Mouse (Mus musculus): ENCODE measurements around the gene Fam161b. TPM values are rescaled to one million over a fixed set of nuclear protein-coding genes. Genes with fewer than 3 reads are reported as not detected.

Gene Fam161b
- polyA plus RNA-seq, 1 experiment, result 0.64 TPM

DNA sequence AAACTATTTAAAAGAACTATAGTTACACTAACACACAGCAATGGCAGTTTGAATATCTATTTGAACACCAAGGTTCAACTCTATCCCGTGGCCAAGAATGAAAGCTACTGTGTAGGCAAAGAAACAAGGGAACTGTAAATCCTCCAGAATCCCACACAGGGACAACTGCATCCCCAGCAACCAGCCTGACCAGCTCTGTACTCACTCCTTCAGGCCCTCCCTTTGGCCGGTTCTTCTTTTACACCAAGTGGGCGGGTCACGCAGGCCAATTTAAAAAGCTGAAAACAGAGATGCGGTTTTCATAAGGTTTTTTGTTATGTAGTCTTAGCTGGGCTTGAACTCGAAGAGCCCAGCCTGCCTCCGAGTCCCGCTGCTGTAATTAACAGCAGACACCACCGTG is 37.5 kb upstream of the Fam161b start:
- TF ChIP-seq POLR2A (IDR thresholded peaks at IDR 0.05; ENCODE audit: borderline replicate concordance, low read depth, low read length) (no peak), CTCF (IDR thresholded peaks at IDR 0.05; ENCODE audit: low read depth, low read length) (no peak)
- Histone ChIP-seq H3K4me1 (ENCODE audit: control insufficient read depth, insufficient read depth, low read length) (no peaks in the 10 kb centered on the region), H3K4me3 (ENCODE audit: insufficient read depth, low read length) (no peak overlapping the region), H3K27ac (ENCODE audit: insufficient read depth, low read depth, low read length) (no peak overlapping the region)

DNA sequence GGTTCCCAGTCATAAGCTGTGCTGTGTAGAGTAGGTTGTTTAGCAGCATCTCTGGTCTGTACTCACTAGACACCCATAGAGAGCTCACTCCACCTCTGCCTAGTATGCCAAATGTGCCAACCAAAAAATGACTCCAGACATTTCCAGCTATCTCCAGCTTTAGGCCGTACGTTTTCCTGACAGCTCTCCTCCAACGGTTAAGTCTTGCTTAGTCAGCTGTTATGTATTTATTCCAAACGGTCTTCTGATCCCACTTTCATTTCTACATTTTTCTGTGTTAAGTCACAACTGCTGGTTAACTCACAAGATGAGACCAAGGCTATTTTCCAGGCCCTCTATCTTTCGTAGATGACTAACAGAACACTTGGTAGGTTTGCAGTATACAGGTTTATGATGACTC is 37.0 kb upstream of the Fam161b start:
- H3K4me1 ChIP-seq (ENCODE audit: control insufficient read depth, insufficient read depth, low read length), result no peaks in the 10 kb centered on the region
- H3K27ac ChIP-seq (ENCODE audit: insufficient read depth, low read depth, low read length), result no peak overlapping the region
- H3K4me3 ChIP-seq (ENCODE audit: insufficient read depth, low read length), result no peak overlapping the region
- no peak for TF ChIP-seq CTCF (IDR thresholded peaks at IDR 0.05; ENCODE audit: low read depth, low read length)
- TF ChIP-seq POLR2A (IDR thresholded peaks at IDR 0.05; ENCODE audit: borderline replicate concordance, low read depth, low read length), result no peak

DNA sequence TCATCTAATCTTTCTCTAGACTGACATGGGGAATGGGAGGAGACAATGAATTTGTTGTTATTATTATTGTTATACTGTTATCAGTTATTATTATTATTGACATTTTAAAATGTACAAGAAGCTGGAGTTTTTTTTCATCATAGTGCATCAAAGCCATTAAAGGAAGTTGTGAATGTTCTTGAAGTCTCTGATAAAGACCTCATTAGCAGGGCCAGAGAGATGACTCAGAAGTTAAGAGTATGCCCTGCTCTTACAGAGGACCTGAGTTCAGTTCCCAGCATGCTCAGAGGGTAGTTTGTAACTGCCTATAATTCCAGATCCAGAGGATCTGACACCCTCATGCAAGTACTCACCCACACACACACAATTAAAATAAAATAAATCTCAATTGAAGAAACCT is 36.1 kb upstream of the Fam161b start:
- Histone ChIP-seq H3K4me1 (ENCODE audit: control insufficient read depth, insufficient read depth, low read length) (no peaks in the 10 kb centered on the region), H3K4me3 (ENCODE audit: insufficient read depth, low read length) (no peak overlapping the region), H3K27ac (ENCODE audit: insufficient read depth, low read depth, low read length) (no peak overlapping the region)
- no peak for TF ChIP-seq POLR2A (IDR thresholded peaks at IDR 0.05; ENCODE audit: borderline replicate concordance, low read depth, low read length)
- no peak for TF ChIP-seq CTCF (IDR thresholded peaks at IDR 0.05; ENCODE audit: low read depth, low read length)

DNA sequence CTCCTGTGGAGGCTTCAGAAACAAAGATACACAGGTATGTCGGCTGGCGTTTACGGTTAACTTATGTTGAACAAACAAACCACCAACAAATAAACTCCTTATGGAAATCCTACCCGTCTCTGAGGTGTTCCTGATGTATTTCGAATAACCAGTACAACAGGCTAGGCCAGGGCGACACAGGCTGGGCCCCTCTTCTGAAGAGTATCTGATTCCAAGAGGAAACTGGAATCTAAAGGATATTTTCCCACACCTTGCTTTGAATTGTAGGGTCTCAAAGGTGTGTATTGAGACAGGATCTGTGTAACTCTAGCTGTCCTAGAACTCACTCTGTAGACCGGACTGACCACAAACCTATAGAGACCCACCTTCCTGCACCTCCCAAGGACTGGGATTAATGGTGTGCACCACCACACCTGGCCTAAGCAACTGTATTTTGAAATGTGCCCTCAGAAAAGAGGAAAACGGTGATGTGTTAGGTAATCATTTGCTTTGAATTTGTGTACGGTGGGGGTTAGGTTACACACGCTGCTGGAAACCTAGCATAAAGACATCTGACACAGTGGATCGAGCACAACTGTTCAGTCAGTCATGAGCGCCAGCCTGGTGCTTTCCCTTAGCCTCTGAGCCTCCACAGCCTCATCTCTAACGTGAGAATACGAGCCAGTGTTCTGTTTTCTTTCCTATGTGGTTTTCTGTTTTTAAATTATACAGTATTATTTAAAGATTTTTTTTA is 35.5 kb upstream of the Fam161b start:
- no peak for TF ChIP-seq CTCF (IDR thresholded peaks at IDR 0.05; ENCODE audit: low read depth, low read length)
- no peak for TF ChIP-seq POLR2A (IDR thresholded peaks at IDR 0.05; ENCODE audit: borderline replicate concordance, low read depth, low read length)
- no peak overlapping the region for H3K27ac ChIP-seq (ENCODE audit: insufficient read depth, low read depth, low read length)
- H3K4me1 ChIP-seq (ENCODE audit: control insufficient read depth, insufficient read depth, low read length), result no peaks in the 10 kb centered on the region
- no peak overlapping the region for H3K4me3 ChIP-seq (ENCODE audit: insufficient read depth, low read length)

DNA sequence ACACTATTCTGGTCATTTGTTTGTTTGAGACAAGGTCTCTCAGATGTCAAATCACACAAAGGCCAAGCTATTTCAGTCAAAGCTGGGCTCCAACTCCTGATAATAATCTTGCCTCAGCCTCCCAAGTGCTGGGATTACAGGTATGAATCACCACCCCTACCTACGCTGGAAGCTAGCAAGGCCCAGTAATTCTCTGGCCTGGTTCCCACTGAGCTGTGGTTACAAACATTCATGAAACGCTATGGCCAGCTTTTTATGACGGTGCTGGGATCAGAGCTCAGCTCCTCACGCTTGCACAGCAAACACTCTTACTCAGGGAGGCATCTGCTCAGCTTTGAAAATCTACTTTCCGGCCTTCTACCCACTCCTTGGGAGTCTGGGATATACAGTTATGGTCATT is 32.2 kb upstream of the Fam161b start:
- Histone ChIP-seq H3K4me3 (ENCODE audit: insufficient read depth, low read length) (no peak overlapping the region), H3K4me1 (ENCODE audit: control insufficient read depth, insufficient read depth, low read length) (peaks cover 2% of the 10 kb centered on the region; the same call in 1 of the 2 replicates)
- no peak for TF ChIP-seq POLR2A (IDR thresholded peaks at IDR 0.05; ENCODE audit: borderline replicate concordance, low read depth, low read length)
- TF ChIP-seq CTCF (IDR thresholded peaks at IDR 0.05; ENCODE audit: low read depth, low read length), result no peak

DNA sequence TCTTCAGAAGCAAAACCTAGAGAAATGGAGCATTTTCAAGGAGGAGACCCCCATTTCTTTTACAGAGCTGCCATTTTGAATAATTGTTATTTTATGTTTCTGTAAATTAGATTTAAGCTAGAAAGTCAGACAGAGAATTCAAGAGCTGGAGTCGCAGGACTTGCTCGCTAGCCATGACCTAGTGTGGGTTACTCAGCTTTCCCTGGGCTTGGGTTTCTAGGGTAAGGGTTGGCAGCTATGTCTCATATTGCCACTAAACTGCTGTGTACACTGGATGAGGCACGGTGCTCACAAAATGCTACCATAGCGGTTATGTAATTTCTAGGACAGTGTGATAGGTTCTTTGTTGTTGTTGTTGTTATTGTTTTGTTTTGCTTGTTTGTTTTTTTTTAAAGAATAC is 31.0 kb upstream of the Fam161b start:
- Histone ChIP-seq H3K4me1 (ENCODE audit: control insufficient read depth, insufficient read depth, low read length) (peaks cover 10% of the 10 kb centered on the region), H3K27ac (ENCODE audit: insufficient read depth, low read depth, low read length) (no peak overlapping the region), H3K4me3 (ENCODE audit: insufficient read depth, low read length) (no peak overlapping the region)
- no peak for TF ChIP-seq POLR2A (IDR thresholded peaks at IDR 0.05; ENCODE audit: borderline replicate concordance, low read depth, low read length)
- TF ChIP-seq CTCF (IDR thresholded peaks at IDR 0.05; ENCODE audit: low read depth, low read length), result no peak

More for the DNA sequence above, 32.2 kb upstream of the Fam161b start:
- H3K27ac ChIP-seq (ENCODE audit: insufficient read depth, low read depth, low read length), result no peak overlapping the region

DNA sequence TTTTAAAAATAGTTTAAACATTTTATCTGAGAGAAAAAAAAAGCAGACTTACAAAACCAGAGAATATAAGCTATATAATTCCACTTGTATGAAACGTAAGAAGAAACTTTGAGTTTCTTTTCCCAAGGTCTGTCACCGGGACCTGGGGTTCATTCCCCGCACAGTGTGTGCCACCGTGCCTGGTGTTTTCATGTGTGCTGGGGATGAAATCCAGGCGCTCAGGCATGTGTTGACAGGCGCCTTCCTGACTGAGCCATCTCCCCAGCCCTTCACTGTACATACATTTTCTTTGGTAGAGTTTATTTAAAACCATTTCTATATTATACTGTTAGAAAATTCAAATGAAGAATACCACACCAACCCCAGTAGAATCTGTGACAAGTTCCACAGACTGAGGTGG is 28.7 kb upstream of the Fam161b start:
- Histone ChIP-seq H3K27ac (ENCODE audit: insufficient read depth, low read depth, low read length) (no peak overlapping the region), H3K4me1 (ENCODE audit: control insufficient read depth, insufficient read depth, low read length) (peaks cover 10% of the 10 kb centered on the region), H3K4me3 (ENCODE audit: insufficient read depth, low read length) (no peak overlapping the region)
- TF ChIP-seq POLR2A (IDR thresholded peaks at IDR 0.05; ENCODE audit: borderline replicate concordance, low read depth, low read length) (no peak), CTCF (IDR thresholded peaks at IDR 0.05; ENCODE audit: low read depth, low read length) (no peak)

DNA sequence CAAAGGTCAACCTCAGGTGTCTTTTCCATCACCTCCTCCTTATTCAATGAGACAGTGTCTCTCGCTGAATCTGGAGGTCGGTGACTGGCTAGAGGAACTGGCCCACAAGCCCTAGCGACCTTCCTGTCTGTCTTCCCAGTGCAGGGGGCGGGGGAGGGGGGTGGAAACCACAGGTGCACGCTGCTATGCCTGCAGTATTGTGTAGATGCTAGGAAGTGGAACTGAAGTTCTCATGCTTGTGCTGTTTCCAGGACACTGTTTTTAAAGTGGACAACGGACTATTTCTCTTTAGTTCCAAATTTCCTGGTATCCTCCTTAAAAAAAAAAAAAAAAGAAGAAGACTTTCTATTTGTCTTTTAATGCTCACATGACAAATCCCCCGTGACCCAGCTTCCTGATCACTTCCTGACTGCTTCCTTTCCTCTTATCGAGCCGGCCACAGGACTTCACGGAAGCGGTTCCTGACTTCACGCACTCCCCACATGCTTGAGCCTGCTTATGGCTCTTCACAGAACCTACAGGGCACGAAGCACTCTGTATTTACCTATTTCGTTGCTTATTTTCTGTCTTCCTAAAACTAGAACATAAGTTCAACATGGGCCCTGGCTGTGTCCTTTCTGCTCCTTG is 27.3 kb upstream of the Fam161b start:
- TF ChIP-seq POLR2A (IDR thresholded peaks at IDR 0.05; ENCODE audit: borderline replicate concordance, low read depth, low read length) (no peak), CTCF (IDR thresholded peaks at IDR 0.05; ENCODE audit: low read depth, low read length) (no peak)
- H3K27ac ChIP-seq (ENCODE audit: insufficient read depth, low read depth, low read length), result no peak overlapping the region; the same call in 1 of the 2 replicates

DNA sequence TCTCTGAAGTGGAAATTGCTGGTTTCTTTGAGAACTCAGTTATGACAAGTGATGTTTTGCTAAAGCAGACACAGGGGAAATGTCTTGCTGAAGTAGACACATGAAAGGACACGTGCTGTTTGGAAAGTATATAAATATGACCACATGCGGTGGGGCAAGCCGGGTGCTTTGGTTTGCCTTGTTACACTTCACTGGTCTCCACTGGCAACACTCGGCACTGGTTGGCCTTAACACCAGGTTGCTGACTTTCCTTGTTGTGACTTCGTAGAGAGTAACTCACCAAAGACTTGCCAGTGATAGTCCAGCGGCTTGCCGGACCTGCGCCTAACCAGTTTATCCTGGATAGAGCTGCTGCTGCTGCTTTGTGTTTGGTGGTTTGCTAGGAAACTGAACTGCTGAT is 26.5 kb upstream of the Fam161b start:
- peaks cover 15% of the 10 kb centered on the region for H3K4me1 ChIP-seq (ENCODE audit: control insufficient read depth, insufficient read depth, low read length)
- TF ChIP-seq POLR2A (IDR thresholded peaks at IDR 0.05; ENCODE audit: borderline replicate concordance, low read depth, low read length), result no peak
- no peak for TF ChIP-seq CTCF (IDR thresholded peaks at IDR 0.05; ENCODE audit: low read depth, low read length)
- no peak overlapping the region for H3K4me3 ChIP-seq (ENCODE audit: insufficient read depth, low read length)
- no peak overlapping the region for H3K27ac ChIP-seq (ENCODE audit: insufficient read depth, low read depth, low read length)

More for the DNA sequence above, 27.3 kb upstream of the Fam161b start:
- H3K4me3 ChIP-seq (ENCODE audit: insufficient read depth, low read length), result no peak overlapping the region
- H3K4me1 ChIP-seq (ENCODE audit: control insufficient read depth, insufficient read depth, low read length), result peaks cover 15% of the 10 kb centered on the region

DNA sequence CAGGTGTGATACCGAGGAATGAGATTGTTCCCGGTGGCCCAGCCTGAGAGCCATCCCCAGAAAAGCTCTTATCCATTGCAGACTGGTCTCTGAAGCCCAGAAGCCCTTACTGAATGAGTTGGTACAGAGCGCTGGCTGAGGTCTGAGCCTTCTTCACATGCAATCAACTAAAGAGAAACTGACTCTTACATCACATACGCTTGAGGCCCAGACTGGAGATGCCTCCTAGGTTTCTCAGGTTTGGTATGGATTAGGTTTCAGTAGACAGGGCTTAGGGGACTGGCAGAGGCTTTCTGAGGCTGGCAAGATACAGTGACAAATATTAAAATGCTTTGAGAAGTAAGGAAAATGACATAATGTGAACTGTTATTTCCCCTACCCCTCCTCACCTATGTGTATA is 23.8 kb upstream of the Fam161b start:
- Histone ChIP-seq H3K4me1 (ENCODE audit: control insufficient read depth, insufficient read depth, low read length) (peaks cover 15% of the 10 kb centered on the region), H3K4me3 (ENCODE audit: insufficient read depth, low read length) (no peak overlapping the region), H3K27ac (ENCODE audit: insufficient read depth, low read depth, low read length) (no peak overlapping the region)
- TF ChIP-seq CTCF (IDR thresholded peaks at IDR 0.05; ENCODE audit: low read depth, low read length), result no peak
- TF ChIP-seq POLR2A (IDR thresholded peaks at IDR 0.05; ENCODE audit: borderline replicate concordance, low read depth, low read length), result no peak

All from bone marrow macrophage, adult 2 months (primary cell).